Mouse (Mus musculus): ENCODE data around the gene Tshb. TPM values are rescaled to one million over a fixed set of nuclear protein-coding genes. Genes with fewer than 3 reads are reported as not detected.

The Tshb gene
- polyA plus RNA-seq, 1 experiment from 2014 or later, result not detected

DNA sequence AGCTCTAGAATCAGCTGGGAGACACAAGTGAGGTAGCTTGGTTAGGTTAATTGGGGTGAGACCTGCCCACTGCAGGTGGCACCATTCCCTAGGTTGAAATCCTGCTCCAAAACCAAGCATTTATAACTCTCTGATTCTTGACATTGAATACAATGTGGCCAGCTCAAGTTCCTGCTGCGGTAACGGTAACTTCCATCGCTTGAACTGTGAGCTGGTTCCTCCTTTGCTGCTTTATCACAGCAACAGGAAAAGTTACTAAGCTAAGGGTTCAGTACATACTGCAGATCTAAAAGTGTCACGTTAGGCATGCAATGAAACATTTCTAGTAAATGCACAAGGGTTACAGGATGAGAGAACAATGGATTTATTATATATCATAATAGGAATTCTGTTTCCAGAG, 49.9 kb downstream of the Tshb start:
- H3K4me3 ChIP-seq (ENCODE audit: inconsistent target), result no peak overlapping the region
- no peak overlapping the region for H3K27ac ChIP-seq
- no peaks in the 10 kb centered on the region for H3K36me3 ChIP-seq (ENCODE audit: inconsistent target)
- H3K79me2 ChIP-seq (ENCODE audit: inconsistent target), result no peaks in the 10 kb centered on the region
- WGBS (ENCODE audit: missing documents), result 2% methylated on average over 4 of the region's 4 CpGs

- H3K27ac ChIP-seq, result no peak overlapping the region
- no peaks in the 10 kb centered on the region for H3K36me3 ChIP-seq (ENCODE audit: inconsistent target)
- no peaks in the 10 kb centered on the region for H3K79me2 ChIP-seq (ENCODE audit: inconsistent target)
- 24% methylated on average over 3 of the region's 3 CpGs for WGBS (ENCODE audit: missing documents)
- H3K4me3 ChIP-seq (ENCODE audit: inconsistent target), result no peak overlapping the region
These were observed 51.4 kb downstream of the Tshb start for GRCm38 (mm10) chr3:102731112-102731511.

DNA sequence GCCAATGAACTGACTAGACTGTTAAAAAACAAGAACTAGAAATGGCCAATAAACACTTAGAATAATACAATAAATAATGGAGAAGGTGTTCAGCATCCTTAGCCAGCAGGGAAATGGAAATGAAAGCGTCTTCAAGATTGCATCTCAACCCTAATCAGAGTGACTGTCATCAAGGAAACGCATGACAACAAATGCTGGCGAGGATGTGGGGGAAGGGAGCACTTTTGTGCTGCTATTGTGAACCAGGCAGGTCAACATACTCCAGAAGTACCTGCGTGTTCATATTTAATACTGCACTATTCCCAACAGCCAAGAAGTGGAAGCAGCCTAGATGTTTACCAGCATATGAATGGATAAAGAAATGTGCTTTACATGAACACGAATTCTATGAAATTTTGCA, 53.1 kb downstream of the Tshb start:
- H3K36me3 ChIP-seq (ENCODE audit: inconsistent target), result no peaks in the 10 kb centered on the region
- no peaks in the 10 kb centered on the region for H3K79me2 ChIP-seq (ENCODE audit: inconsistent target)
- 62% methylated on average over 5 of the region's 5 CpGs for WGBS (ENCODE audit: missing documents)
- no peak overlapping the region for H3K4me3 ChIP-seq (ENCODE audit: inconsistent target)
- no peak overlapping the region for H3K27ac ChIP-seq

Other genes starting within 250 kb of the Tshb start
- gene Tspan2, start 48.2 kb downstream of the Tshb start, polyA plus RNA-seq (2018), result 0.06 to 0.13 TPM (median 0.06 TPM) in 3 replicates
- gene Sycp1, start 153.4 kb upstream of the Tshb start, polyA plus RNA-seq (2018), result not detected in 3 replicates
- not detected in 3 replicates for gene Nr1h5, start 181.4 kb upstream of the Tshb start, polyA plus RNA-seq (2018)
- 20.0 to 29.2 TPM (median 23.8 TPM) in 3 replicates for gene Sike1, start 213.0 kb upstream of the Tshb start, polyA plus RNA-seq (2018)
- gene Csde1, start 237.7 kb upstream of the Tshb start, polyA plus RNA-seq (2018), result 199 to 281 TPM (median 244 TPM) in 3 replicates

Data from macrophage (primary cell).